Comparison of ENCODE assay signal across 9 mouse cellular contexts in the genomic region with DNA sequence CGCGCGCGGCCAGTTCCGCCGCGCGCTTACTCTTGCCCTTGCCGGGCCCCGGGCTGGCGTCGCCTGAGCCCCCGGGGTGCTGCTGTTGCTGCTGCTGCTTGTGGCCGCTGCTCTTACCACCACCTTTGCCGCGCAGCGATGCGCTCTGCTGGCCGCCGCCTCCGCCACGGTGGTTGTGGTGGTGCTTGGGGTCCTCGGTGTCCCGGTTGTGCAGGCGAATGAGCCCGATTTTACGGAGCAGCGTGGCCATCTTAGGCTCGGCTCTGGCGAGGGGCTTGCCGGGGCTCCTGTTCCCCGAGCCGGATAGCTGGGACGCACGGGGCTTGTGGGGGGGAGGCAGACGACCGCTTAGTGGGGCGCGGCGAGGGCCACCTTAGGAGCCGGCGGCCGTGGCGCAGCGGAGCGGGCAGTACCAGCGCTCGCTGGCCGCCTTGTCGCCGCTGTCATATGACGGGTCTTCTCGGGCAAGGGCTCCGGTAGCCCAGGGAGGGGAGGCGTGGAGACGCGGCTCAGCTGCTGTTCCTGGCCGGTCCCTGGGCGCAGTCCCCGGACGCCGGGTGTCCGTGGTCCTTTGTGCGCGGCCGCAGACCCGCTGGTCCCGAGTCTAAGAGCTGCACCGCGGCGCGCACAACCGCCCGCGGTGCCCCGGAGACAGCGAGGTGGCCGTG. TPM values are rescaled to one million over a fixed set of nuclear protein-coding genes. Genes with fewer than 3 reads are reported as not detected.
DNase-seq lines count a peak whose midpoint lies in the region; ATAC-seq and TF ChIP-seq lines count a peak whose summit lies in the region.
"Had no signal": no experiment of that assay in that cellular context is flagged by ENCODE, and none has a peak within 500 bp of the region (broad histone marks: within the 10 kb centered on the region; RNA-seq: fewer than 3 reads in every experiment).

No protein-coding gene starts in this region.

- H3K4me2 ChIP-seq in heart, embryonic 15.5 days, result peak overlapping the region; percentile 100
- H3K4me2 ChIP-seq in midbrain, embryonic 14.5 days (ENCODE audit: low read length), result peak overlapping the region; percentile 89

- H3K9me3 ChIP-seq in ES-E14 (ENCODE audit: control insufficient read depth, insufficient read depth, low read depth, low read length), result no peaks in the 10 kb centered on the region
- H3K9me3 ChIP-seq in heart, embryonic 15.5 days (replicated peaks), result no peaks in the 10 kb centered on the region
- H3K9me3 ChIP-seq in midbrain, embryonic 14.5 days (ENCODE audit: control insufficient read depth, low read length), result no peaks in the 10 kb centered on the region

- intact Hi-C loops in left cerebral cortex, postnatal 36 days (cut with DNase I), result loop anchor here (2.0 to 5.0 kb wide), 2 partner anchors 42 to 844 kb away; no protein-coding TSS in a partner anchor

- no peak overlapping the region for H3K27ac ChIP-seq in ES-E14 (ENCODE audit: insufficient read depth, low read depth, low read length, poor library complexity, severe bottlenecking)
- H3K27ac ChIP-seq in cortical plate, adult 2 months (ENCODE audit: insufficient read depth, low read length), result peak overlapping the region; percentile 99
- no peak overlapping the region for H3K27ac ChIP-seq in heart, embryonic 15.5 days
- peak overlapping the region; percentile 96 for H3K27ac ChIP-seq in midbrain, embryonic 14.5 days (replicated peaks; ENCODE audit: low read depth, low read length)

- TF ChIP-seq CTCF in cortical plate, adult 2 months (IDR thresholded peaks at IDR 0.05; ENCODE audit: extremely low read depth, insufficient read depth, low read length), result no peak

- peak; percentile 7 to 34 for DNase-seq in heart, adult 18-20 months
- no peak for DNase-seq in heart, adult 8-10 months (ENCODE audit: low spot score)
- DNase-seq in ES-E14 (ENCODE audit: low read depth, low spot score), result peak; percentile 6
- DNase-seq in left cerebral cortex, postnatal 36 days (ENCODE audit: low spot score in 2 of 2), result peak; percentile 54 to 71
- DNase-seq in midbrain, embryonic 14.5 days, result peak; percentile 73
- DNase-seq in thymus, postnatal 36 days, result peak; percentile 2 to 17

- peak; percentile 38 for ATAC-seq in heart, embryonic 15.5 days (replicated peaks; ENCODE audit: insufficient number of reproducible peaks, insufficient read depth, low FRiP score, low read depth)
- peak; percentile 72 for ATAC-seq in midbrain, embryonic 14.5 days (ENCODE audit: low FRiP score, low TSS enrichment)

- peak overlapping the region; percentile 72 to 82 for H3K4me3 ChIP-seq in ES-E14 (ENCODE audit: insufficient read depth in 1 of 2, low read depth in 1 of 2, low read length in 2 of 2, poor library complexity in 1 of 2, severe bottlenecking in 1 of 2)
- H3K4me3 ChIP-seq in cortical plate, adult 2 months (ENCODE audit: insufficient read depth, low read length), result peak overlapping the region; percentile 95
- H3K4me3 ChIP-seq in heart, embryonic 15.5 days, result peak overlapping the region; percentile 80
- peak overlapping the region; percentile 84 for H3K4me3 ChIP-seq in midbrain, embryonic 14.5 days (replicated peaks; ENCODE audit: low read depth, low read length)

- H3K27me3 ChIP-seq in heart, embryonic 15.5 days, result peaks cover 68% of the 10 kb centered on the region
- H3K27me3 ChIP-seq in midbrain, embryonic 14.5 days (ENCODE audit: control insufficient read depth, insufficient read depth, low read length), result no peaks in the 10 kb centered on the region

- no peak for TF ChIP-seq POLR2A in cortical plate, adult 2 months (IDR thresholded peaks at IDR 0.05; ENCODE audit: extremely low read depth, insufficient read depth, low read length)

- H3K36me3 ChIP-seq in ES-E14 (ENCODE audit: control insufficient read depth, insufficient read depth, low read length, poor library complexity, severe bottlenecking), result no peaks in the 10 kb centered on the region
- no peaks in the 10 kb centered on the region for H3K36me3 ChIP-seq in heart, embryonic 15.5 days
- H3K36me3 ChIP-seq in midbrain, embryonic 14.5 days (ENCODE audit: control insufficient read depth, insufficient read depth, low read length), result peaks cover 2% of the 10 kb centered on the region; the same call in 1 of the 2 replicates

- peaks cover 0 to 4% of the 10 kb centered on the region in 2 experiments; a peak in 1 of 4 replicates for H3K4me1 ChIP-seq in ES-E14 (ENCODE audit: control insufficient read depth in 2 of 2, insufficient read depth in 2 of 2, low read length in 2 of 2, poor library complexity in 1 of 2)
- peaks cover 4% of the 10 kb centered on the region; the same call in 1 of the 2 replicates for H3K4me1 ChIP-seq in cortical plate, adult 2 months (ENCODE audit: control insufficient read depth, insufficient read depth, low read length)
- H3K4me1 ChIP-seq in heart, embryonic 15.5 days (replicated peaks), result peaks cover 28% of the 10 kb centered on the region
- H3K4me1 ChIP-seq in midbrain, embryonic 14.5 days (ENCODE audit: control insufficient read depth, insufficient read depth, low read length), result peaks cover 25% of the 10 kb centered on the region

- H3K9ac ChIP-seq in ES-E14 (ENCODE audit: insufficient read depth, low read depth, low read length, poor library complexity, severe bottlenecking), result peak overlapping the region; percentile 56
- peak overlapping the region; percentile 68 for H3K9ac ChIP-seq in heart, embryonic 15.5 days
- peak overlapping the region; percentile 95 for H3K9ac ChIP-seq in midbrain, embryonic 14.5 days (replicated peaks; ENCODE audit: low read length)

- in situ Hi-C loops in ES-E14 (cut with MboI; ENCODE audit: low sequenced_read_pairs in 2 of 2, unreplicated experiment in 2 of 2), result no loop called here

- under 1% methylated on average over 78 of the region's 78 CpGs for WGBS in heart, embryonic 15.5 days
- under 1% methylated on average over 77 of the region's 78 CpGs for WGBS in midbrain, embryonic 14.5 days

TF ChIP-seq in ES-E14, 5 proteins besides CTCF, POLR2A, EP300 and RAD21:
- TF ChIP-seq ZC3H11A (IDR thresholded peaks at IDR 0.05; ENCODE audit: borderline replicate concordance, low read depth, low read length) (no peak), HCFC1 (IDR thresholded peaks at IDR 0.05; ENCODE audit: borderline replicate concordance, insufficient read depth, low read length) (no peak), ZNF384 (IDR thresholded peaks at IDR 0.05; ENCODE audit: low read depth, low read length) (no peak), CHD2 (IDR thresholded peaks at IDR 0.05; ENCODE audit: low read depth, low read length) (no peak), MAFK (IDR thresholded peaks at IDR 0.05; ENCODE audit: insufficient read depth, low read depth, low read length) (no peak)

RNA-seq across cellular contexts. Expression of a gene that starts 0.5 kb away (rescaled TPM):
- total RNA-seq in heart, adult 18-20 months (2021), result 1 to 10 TPM; 6.9 to 7.2 TPM
- total RNA-seq in heart, adult 8-10 months (2022), result 1 to 10 TPM; 4.7 to 7.9 (median 7.0) TPM
- 0.21 and 0.76 TPM in 2 replicates for total RNA-seq in ES-E14 (2012; rRNA removed)
- polyA plus RNA-seq in cortical plate, adult 2 months (2012; rRNA removed), result 151 TPM in 2 replicates
- 0.55 and 0.62 TPM in 2 replicates for polyA plus RNA-seq in heart, embryonic 15.5 days (2015; fragmentation: Nextera tagmentation; extraction: Ambion mirVana)
- 100 to 1,000 TPM; 209 to 239 TPM for total RNA-seq in left cerebral cortex, postnatal 36 days (2021)
- 34.4 and 43.7 TPM in 2 replicates for polyA plus RNA-seq in midbrain, embryonic 14.5 days (2014; fragmentation: Nextera tagmentation; extraction: Ambion mirVana)
- total RNA-seq: hematopoietic stem cell, adult 5-6 weeks had no signal

Comparison
In these comparisons a context has a peak if more than half of its experiments do, and no peak if none do; other contexts are left out.
1. H3K27ac ChIP-seq: peak in cortical plate, adult 2 months (single experiment) and midbrain, embryonic 14.5 days (single experiment); none in ES-E14 (single experiment) and heart, embryonic 15.5 days (single experiment).
2. RNA of a gene that starts 0.5 kb away (total RNA-seq): 209 to 239 TPM in left cerebral cortex, postnatal 36 days; 4.7 to 7.9 TPM in heart, adult 8-10 months, 6.9 to 7.2 TPM in heart, adult 18-20 months and 0.21 to 0.76 TPM in ES-E14; every median in the first group is over 10 times any median in the second.
3. Peak in every context shown above with its lines, with median percentiles within 50 percentile points of each other: H3K4me3 ChIP-seq and H3K9ac ChIP-seq.